Mouse (Mus musculus) liver, embryonic 11.5 days (tissue): ENCODE results near the gene Zfp677. TPM values are rescaled to one million over a fixed set of nuclear protein-coding genes. Genes with fewer than 3 reads are reported as not detected.
"Not testable (repeated sequence)": the region's sequence is repeated elsewhere in the genome, so short reads cannot be mapped to it uniquely, and the experiment has no call there.

ENCODE experiments used
- ATAC-seq: fragments of 200-750 bp; cut with Nextera tagmentation; replicated peaks from 2 replicates; pipeline ENCODE4 v1.8.0; 2017; ENCODE audit warnings: moderate number of reproducible peaks, mild to moderate bottlenecking, moderate TSS enrichment, moderate library complexity; ENCODE audit not compliant: low FRiP score
- DNase-seq: peaks from one replicate; pipeline ENCODE4 v3.0.0-alpha.2; 2017; ENCODE audit warnings: low spot score
- H3K27ac ChIP-seq: fragments of 300-500 bp; sonication (generic); 2 replicates; pipeline ENCODE4 v1.5.1; 2014; ENCODE audit warnings: mild to moderate bottlenecking, low read depth, low read length, control low read depth
- H3K27me3 ChIP-seq: fragments of 300-500 bp; sonication (generic); replicated peaks from 2 replicates; pipeline ENCODE4 v1.6.1; 2014; ENCODE audit warnings: low read length, mixed read lengths; ENCODE audit not compliant: control insufficient read depth, insufficient read depth
- H3K36me3 ChIP-seq: fragments of 300-500 bp; sonication (generic); 2 replicates; pipeline ENCODE4 v1.6.1; 2014; ENCODE audit warnings: mild to moderate bottlenecking, low read length, moderate library complexity, mixed read lengths; ENCODE audit not compliant: control insufficient read depth, insufficient read depth
- H3K4me1 ChIP-seq: fragments of 300-500 bp; sonication (generic); replicated peaks from 2 replicates; pipeline ENCODE4 v1.6.1; 2014; ENCODE audit warnings: low read length, mixed read lengths; ENCODE audit not compliant: control insufficient read depth, insufficient read depth
- H3K4me2 ChIP-seq: fragments of 300-500 bp; sonication (generic); 2 replicates; pipeline ENCODE4 v1.6.1; 2014; ENCODE audit warnings: mild to moderate bottlenecking, control low read depth, moderate library complexity
- H3K4me3 ChIP-seq: fragments of 300-500 bp; sonication (generic); 2 replicates; pipeline ENCODE4 v1.5.1; 2014; ENCODE audit warnings: low read depth, low read length, control low read depth
- H3K9ac ChIP-seq: fragments of 300-500 bp; sonication (generic); 2 replicates; pipeline ENCODE4 v1.6.1; 2014; ENCODE audit warnings: low read depth, low read length, control low read depth
- H3K9me3 ChIP-seq: fragments of 300-500 bp; sonication (generic); 2 replicates; pipeline ENCODE4 v1.6.1; 2016; ENCODE audit warnings: low read length, inconsistent platforms, mixed read lengths; ENCODE audit not compliant: control insufficient read depth
- WGBS: fragments of 180-500 bp; shearing (Covaris S2); extraction: QIAGEN DNeasy Blood & Tissue Kit; methylation state at CpG from one replicate; pipeline ENCODE4 v1.1.7; 2014; 5-methylcytosine and 5-hydroxymethylcytosine counted together
- polyA plus RNA-seq: library from polyadenylated mRNA; unstranded; fragments of >200 nt; fragmentation: Nextera tagmentation; extraction: Ambion mirVana; gene quantifications from 2 replicates; pipeline ENCODE4 v1.2.1, GENCODE M21; 2014

Zfp677 gene
- 1.7 and 2.1 TPM in 2 replicates for polyA plus RNA-seq

- Histone ChIP-seq H3K9ac (peak within 1 kb of the TSS; percentile 53), H3K9me3 (no peaks in the 10 kb centered on the region), H3K4me3 (peak within 1 kb of the TSS; percentile 47), H3K4me2 (peak within 1 kb of the TSS; percentile 70), H3K36me3 (no peaks in the 10 kb centered on the region), H3K27me3 (no peaks in the 10 kb centered on the region), H3K27ac (no peak within 1 kb of the TSS), H3K4me1 (no peaks in the 10 kb centered on the region)
- WGBS: 5% methylated on average over 20 of the region's 20 CpGs
- ATAC-seq (peak; percentile 99), DNase-seq (peak; percentile 77)
Measured at GRCm38 (mm10) chr17:21383391-21384056, at the start of gene Zfp677. Zfp677 (plus strand) TSS chr17:21383748.

- WGBS: 43% methylated on average over 3 of the region's 3 CpGs
- not testable (repeated sequence) for H3K4me3 ChIP-seq, ATAC-seq
Measured at GRCm38 (mm10) chr17:21368018-21368417, 15.5 kb upstream of the Zfp677 start.

GRCm38 (mm10) chr17:21369925-21370719 lies 13.4 kb upstream of the Zfp677 start:
- Histone ChIP-seq H3K4me2 (peak overlapping the region; percentile 80), H3K9ac (no peak overlapping the region), H3K9me3 (no peaks in the 10 kb centered on the region), H3K27me3 (no peaks in the 10 kb centered on the region), H3K27ac (no peak overlapping the region), H3K4me1 (no peaks in the 10 kb centered on the region), H3K4me3 (peak overlapping the region; percentile 44), H3K36me3 (no peaks in the 10 kb centered on the region)
- ATAC-seq (peak; percentile 92), DNase-seq (peak; percentile 48)
- 11% methylated on average over 31 of the region's 31 CpGs for WGBS

More at GRCm38 (mm10) chr17:21368018-21368417, 15.5 kb upstream of the Zfp677 start:
- not testable (repeated sequence) for H3K4me2 ChIP-seq, H3K27ac ChIP-seq, H3K27me3 ChIP-seq, H3K9ac ChIP-seq, H3K4me1 ChIP-seq, H3K9me3 ChIP-seq, H3K36me3 ChIP-seq, DNase-seq

- ATAC-seq (no peak), DNase-seq (no peak)
- H3K4me2 ChIP-seq: no peak overlapping the region
- no peaks in the 10 kb centered on the region for H3K9me3 ChIP-seq
- H3K4me1 ChIP-seq: no peaks in the 10 kb centered on the region
- WGBS: 63% methylated on average over 1 of the region's 1 CpGs
- H3K27me3 ChIP-seq: no peaks in the 10 kb centered on the region
- H3K4me3 ChIP-seq: no peak overlapping the region
- no peak overlapping the region for H3K27ac ChIP-seq
- H3K9ac ChIP-seq: no peak overlapping the region
- no peaks in the 10 kb centered on the region for H3K36me3 ChIP-seq
Measured at GRCm38 (mm10) chr17:21375311-21375710, 8.2 kb upstream of the Zfp677 start.

GRCm38 (mm10) chr17:21384057-21384411 lies 486 bp downstream of the Zfp677 start:
- peak overlapping the region; percentile 47 for H3K4me3 ChIP-seq

GRCm38 (mm10) chr17:21422664-21423599 lies 39.4 kb downstream of the Zfp677 start, which contains the start of gene Zfp54:
Zfp54 (plus strand) TSS chr17:21423227.
- Histone ChIP-seq H3K4me3 (peak within 1 kb of the TSS; percentile 46), H3K27me3 (no peaks in the 10 kb centered on the region), H3K27ac (peak within 1 kb of the TSS; percentile 81), H3K36me3 (no peaks in the 10 kb centered on the region), H3K9ac (peak within 1 kb of the TSS; percentile 63), H3K4me1 (no peaks in the 10 kb centered on the region; the same call in 1 of the 2 replicates), H3K4me2 (peak within 1 kb of the TSS; percentile 88), H3K9me3 (no peaks in the 10 kb centered on the region)
- DNase-seq: peak; percentile 77
- WGBS: under 1% methylated on average over 22 of the region's 22 CpGs
- peak; percentile 100 for ATAC-seq

More at GRCm38 (mm10) chr17:21384057-21384411, 486 bp downstream of the Zfp677 start:
- Histone ChIP-seq H3K27ac (no peak overlapping the region), H3K36me3 (no peaks in the 10 kb centered on the region), H3K9me3 (no peaks in the 10 kb centered on the region), H3K27me3 (no peaks in the 10 kb centered on the region), H3K9ac (peak overlapping the region; percentile 53), H3K4me1 (no peaks in the 10 kb centered on the region), H3K4me2 (peak overlapping the region; percentile 70)
- ATAC-seq: peak; percentile 51
- no peak for DNase-seq
- 10% methylated on average over 8 of the region's 8 CpGs for WGBS

GRCm38 (mm10) chr17:21438806-21439400 lies 55.4 kb downstream of the Zfp677 start:
- H3K9me3 ChIP-seq, ATAC-seq, H3K4me2 ChIP-seq, DNase-seq, H3K9ac ChIP-seq, H3K27me3 ChIP-seq, H3K27ac ChIP-seq, H3K4me1 ChIP-seq, H3K36me3 ChIP-seq, H3K4me3 ChIP-seq: not testable (repeated sequence)
- 79% methylated on average over 9 of the region's 9 CpGs for WGBS
